Mouse (Mus musculus): ENCODE measurements around the gene Rps3a1.

DNA sequence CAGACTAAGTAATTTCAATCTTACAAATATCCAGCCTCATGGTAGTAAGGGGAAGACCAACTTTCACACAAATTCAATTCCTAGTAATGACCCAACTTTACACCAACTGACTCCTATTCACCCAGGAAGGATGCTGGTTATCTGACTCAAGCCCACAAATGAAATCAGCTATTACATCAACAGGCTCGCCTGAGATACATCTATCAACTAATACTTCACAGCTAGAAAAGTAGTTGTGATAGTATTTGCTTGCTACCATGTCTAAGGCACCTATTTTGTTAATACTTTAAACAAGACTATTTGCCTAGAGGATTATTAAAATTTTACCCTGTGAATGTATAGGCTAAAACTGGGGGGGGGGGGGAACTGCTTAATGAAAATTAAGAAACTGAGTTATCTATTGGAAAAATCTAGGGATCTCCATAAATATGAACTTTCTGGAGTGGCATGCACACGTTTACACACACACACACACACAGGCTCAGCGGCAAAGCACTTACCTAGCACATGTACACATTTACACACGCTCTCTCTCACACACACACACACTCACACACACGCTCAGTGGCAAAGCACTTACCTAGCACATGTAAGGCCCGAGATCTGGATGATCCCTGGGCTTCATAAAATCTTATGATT, 5.4 kb downstream of the Rps3a1 start:
- no peak for TF ChIP-seq CTCF (IDR thresholded peaks at IDR 0.05; ENCODE audit: low read depth, low read length)
- no peak for TF ChIP-seq POLR2A (IDR thresholded peaks at IDR 0.05; ENCODE audit: extremely low read depth, insufficient read depth, low read length)

Measured in liver, adult 2 months (tissue).